Mouse (Mus musculus) ES-Bruce4 (cell line): ENCODE data around the gene Ptprt.

ENCODE experiments used
- CTCF ChIP-seq: IDR thresholded peaks from one replicate; pipeline ENCODE4 v1.8.1; 2011; ENCODE audit warnings: low read depth, low read length
- POLR2A ChIP-seq: IDR thresholded peaks from one replicate; pipeline ENCODE4 v1.8.1; 2011; ENCODE audit warnings: low read length; ENCODE audit not compliant: insufficient read depth

DNA sequence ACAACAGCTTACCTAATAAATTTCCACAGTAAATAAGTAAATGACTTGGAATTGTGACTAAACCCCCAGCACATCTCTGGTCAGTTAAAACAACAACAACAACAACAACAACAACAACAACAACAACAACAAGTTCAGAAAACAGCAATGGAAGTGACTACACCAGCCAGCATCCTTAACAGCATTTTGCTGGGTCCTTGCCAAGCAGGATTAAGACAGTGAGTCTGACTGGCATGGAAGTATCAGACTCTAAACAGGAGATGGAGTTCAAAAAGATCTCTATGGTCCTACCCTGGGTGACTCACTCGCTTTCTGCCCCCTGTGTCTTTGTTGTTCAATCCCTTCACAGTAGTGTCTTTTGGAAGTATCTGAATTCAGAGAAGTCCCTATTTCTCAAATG lies 1035.1 kb downstream of the Ptprt start:
- TF ChIP-seq CTCF (no peak), POLR2A (no peak)
